Mouse (Mus musculus): ENCODE results near the gene 4930518I15Rik.

- TF ChIP-seq CTCF (IDR thresholded peaks at IDR 0.05; ENCODE audit: low read depth), result no peak
- peak; percentile 31; the same call in 1 of the 2 replicates for TF ChIP-seq EP300 (IDR thresholded peaks at IDR 0.05; ENCODE audit: low read depth)
These were observed 24.8 kb upstream of the 4930518I15Rik start for GRCm38 (mm10) chr2:156882431-156883001.
